Mouse (Mus musculus) stomach, postnatal 0 days (tissue): Measurements from ENCODE around the gene Foxp1.

ENCODE experiments used
- CTCF ChIP-seq: IDR thresholded peaks from 2 replicates; pipeline ENCODE4 v1.5.1; 2016; ENCODE audit warnings: antibody characterized with exemption, low read depth, mild to moderate bottlenecking, moderate library complexity
- EP300 ChIP-seq: optimal IDR thresholded peaks from 2 replicates; pipeline ENCODE3; 2016; ENCODE audit warnings: antibody characterized with exemption

DNA sequence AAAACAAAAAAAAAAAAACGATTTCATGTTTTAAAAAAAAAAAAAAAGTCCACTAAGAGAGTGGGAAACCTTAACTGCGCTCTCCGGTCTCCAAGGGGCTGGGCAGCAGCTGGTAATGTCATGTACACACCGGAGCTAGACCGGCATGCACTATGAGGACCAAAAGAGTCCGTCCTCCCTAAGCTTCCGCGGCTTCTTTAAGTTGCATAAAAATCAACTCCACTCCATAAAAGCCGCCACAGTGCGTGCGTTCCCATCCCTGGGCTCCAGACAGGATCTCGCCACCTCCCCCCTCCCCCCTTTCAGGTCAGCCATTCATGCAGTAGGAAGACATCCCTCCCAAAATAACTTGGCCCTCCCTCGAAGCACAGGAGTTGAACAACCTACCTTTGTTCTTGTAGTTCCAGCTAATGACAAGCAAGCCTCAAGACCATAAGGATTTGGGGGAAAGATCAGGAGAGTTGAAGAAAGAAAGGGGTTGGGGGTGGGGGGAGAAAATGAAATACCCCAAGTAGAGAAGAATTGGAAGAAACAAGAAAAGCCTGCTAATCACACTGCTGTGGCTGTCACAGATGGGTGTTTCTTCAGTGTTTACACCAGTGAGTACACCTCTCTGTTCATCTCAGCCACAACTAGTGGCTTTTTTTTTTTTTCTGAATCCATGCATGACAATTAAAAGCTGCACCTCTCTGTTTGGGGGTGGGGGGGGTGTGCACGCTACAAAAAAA, 318.3 kb downstream of the Foxp1 start:
- TF ChIP-seq CTCF (no peak), EP300 (no peak)
